Mouse (Mus musculus): ENCODE results near the gene Cnpy2. TPM values are rescaled to one million over a fixed set of nuclear protein-coding genes. Genes with fewer than 3 reads are reported as not detected.

The Cnpy2 gene
- total and polyA plus RNA-seq, 3 experiments: 20.1 to 204 (median 180) TPM

DNA sequence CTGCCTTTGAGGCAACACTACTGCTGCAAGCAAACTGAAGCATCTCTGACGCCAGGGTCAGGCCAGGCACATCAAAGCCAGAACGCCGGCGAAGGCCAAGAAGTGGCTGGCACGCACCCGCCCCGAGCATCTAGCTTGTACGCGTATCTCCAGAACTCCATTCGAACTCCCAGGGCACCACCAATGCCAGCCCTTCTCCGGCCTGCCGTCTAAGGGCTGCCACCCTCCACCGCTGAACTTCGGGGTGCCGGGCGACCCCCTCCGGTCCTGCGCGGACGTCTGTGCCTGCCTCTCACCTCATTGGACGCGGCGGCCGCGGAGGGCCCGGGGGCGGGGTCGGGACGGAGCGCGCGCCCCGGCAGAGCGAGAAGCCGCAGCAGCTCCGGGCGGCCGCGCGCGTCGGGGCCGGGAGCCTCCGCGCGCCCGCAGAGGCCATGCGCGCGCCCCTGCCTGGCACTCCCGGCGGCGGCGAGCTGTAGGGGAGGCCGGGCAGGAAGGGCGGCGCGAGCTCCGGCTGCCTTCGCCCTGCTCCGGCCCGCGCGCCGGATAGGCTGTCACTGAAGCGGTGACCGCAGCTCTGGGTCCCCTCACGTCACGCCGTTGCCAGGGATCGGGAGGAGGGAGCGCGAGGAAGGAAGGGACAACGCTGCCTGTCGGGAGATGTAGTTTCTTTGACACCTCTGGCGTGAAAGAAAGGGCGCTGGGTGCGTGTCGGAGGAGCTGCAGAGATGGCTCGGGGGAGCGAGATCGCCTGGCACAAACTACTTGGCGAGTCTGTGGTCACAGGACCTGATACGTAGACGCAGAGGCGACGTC, 46.4 kb downstream of the Cnpy2 start, which contains the start of gene Coq10a:
TSS of gene Coq10a (minus strand) at position 596 of the 816 bp plus-strand sequence.
- peak; percentile 96 for DNase-seq

DNA sequence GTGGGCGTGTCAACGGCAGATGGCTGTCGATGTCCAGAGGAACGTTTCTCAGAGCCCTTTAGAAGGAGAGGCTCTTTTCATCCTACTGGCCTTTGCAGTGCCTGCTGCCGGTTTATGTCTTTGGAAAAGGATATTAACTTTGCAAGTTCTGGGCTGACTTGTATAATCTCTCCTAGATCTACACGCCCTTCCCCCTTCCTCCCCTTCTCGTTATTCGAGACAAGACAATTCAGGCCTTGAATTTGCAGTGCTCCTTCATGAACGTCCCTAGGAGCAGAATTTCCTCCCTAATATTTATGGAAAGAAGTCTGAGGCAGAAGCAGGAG, 46.9 kb downstream of the Cnpy2 start:
- DNase-seq: no peak

DNA sequence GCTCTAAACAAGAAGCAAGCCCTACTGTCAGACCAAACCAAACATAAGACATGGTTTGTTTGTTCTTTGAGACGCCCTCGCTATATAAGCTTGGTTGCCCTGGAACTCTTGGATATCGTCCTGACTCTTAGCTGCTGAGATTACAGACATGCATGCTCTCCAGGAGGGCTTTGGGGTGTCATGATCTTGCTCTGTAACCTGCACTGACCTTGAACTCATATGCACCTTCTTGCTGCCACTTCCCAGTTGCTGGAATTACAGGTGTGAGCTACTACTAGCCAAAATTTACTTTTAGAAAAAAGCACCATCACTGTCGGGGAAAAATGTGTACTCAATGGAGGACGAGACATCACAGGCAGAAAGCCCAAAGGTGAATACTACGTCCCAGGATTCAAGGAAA, 47.3 kb downstream of the Cnpy2 start:
- DNase-seq: no peak

DNA sequence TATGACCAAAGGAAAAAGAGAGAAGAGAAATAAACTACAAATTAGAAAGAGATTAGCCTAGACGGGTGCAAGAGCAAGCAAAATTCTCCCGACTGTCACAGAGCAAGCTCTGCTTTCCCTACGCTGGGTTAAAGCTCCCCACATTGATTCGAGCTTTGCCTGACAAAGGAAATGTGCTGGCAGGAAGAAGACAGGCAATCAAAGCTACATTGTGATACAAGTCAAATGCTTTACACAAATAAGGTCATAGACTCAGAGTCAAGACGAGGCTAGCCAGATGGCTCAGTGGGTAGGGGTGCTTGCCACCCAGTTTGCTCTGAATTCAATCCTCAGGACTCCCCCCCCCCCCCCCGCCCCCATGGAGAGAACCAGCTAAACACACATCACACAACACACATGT, 47.8 kb downstream of the Cnpy2 start:
- no peak for DNase-seq

GRCm38 (mm10) chr10:128370601-128371000, 48.3 kb downstream of the Cnpy2 start:
- no peak for DNase-seq

- no peak for DNase-seq
These were observed 49.9 kb downstream of the Cnpy2 start for GRCm38 (mm10) chr10:128372142-128372541.

GRCm38 (mm10) chr10:128372989-128373748, 50.9 kb downstream of the Cnpy2 start:
- DNase-seq: no peak

DNA sequence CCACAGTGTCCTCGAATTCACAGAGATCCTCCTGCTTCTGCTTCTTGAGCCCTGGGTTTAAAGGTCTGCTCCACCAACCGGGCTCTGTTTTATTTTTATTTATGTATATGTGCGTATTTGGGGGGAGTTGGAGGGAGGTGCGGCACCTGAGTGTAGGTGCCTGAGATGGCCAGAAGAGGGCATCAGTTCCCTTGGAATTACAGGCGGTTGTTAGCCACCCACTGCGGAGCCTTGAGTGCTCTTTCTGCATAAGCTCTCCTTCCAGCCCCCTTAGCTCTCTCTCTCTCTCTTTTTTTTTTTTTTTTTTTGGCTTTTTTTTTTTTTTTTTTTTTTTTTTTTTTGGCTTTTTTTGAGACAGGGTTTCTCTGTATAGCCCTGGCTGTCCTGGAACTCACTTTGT, 52.1 kb downstream of the Cnpy2 start:
- DNase-seq: no peak

- DNase-seq: no peak
These were observed 53.8 kb downstream of the Cnpy2 start for GRCm38 (mm10) chr10:128376099-128376454.

DNA sequence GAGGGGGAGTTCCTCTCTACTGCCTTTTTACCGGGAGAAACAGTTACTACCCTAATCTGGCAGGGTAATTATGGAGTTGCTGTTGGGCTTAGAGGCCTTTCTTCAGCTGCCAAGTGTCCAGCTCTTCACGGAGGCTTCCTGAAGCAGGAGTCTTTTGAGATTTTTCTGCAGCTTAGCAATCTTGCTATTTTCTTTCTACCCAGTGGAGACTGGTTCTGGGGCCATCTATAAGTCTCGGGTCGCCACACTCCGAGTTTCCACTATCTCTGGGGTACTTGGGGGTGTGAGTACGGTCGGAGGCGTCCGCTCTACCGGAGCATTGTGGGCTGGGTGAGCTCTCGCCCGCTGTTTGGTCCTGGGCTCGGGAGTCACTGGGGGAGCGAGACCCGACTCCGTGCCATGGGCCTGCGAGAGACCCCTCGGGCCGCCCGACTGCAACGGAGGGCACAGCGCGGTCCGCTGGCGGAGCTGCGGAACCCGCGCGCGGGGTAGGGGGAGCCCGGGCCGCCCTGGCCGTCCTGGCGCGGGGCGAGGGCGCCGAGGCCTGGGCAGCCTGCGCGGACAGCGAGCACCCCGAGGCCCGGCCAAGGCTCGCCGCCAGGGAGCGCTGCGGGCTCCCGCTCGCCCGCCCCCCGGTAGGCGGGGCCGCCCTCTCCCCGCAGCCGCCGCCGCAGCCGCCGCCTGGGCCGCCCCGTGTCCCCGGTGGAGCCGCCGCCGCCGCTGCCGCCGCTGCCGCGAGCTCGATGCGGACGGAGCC, 54.4 kb downstream of the Cnpy2 start, which contains the start of gene Ankrd52:
TSS of gene Ankrd52 (plus strand) at position 661 of the 757 bp plus-strand sequence.
- DNase-seq: peak; percentile 94

Other genes starting within 250 kb of the Cnpy2 start
- gene Atp5b, start 239.2 kb upstream of the Cnpy2 start, total RNA-seq (2021): 1,000 to 10,000 TPM; 2,694 to 3,346 TPM
- gene Atp5b, start 239.2 kb upstream of the Cnpy2 start, polyA plus RNA-seq (2012; rRNA removed): 7,039 and 9,498 TPM in 2 replicates
- gene Baz2a, start 230.9 kb upstream of the Cnpy2 start, total RNA-seq (2021): 10 to 100 TPM; 40.8 to 49.6 TPM
- 24.5 and 31.6 TPM in 2 replicates for gene Baz2a, start 230.9 kb upstream of the Cnpy2 start, polyA plus RNA-seq (2012; rRNA removed)
- 100 to 1,000 TPM in 1 of 2 experiments, 10 to 100 TPM in 1; 99.3 to 124 TPM for gene Rbms2, start 142.2 kb upstream of the Cnpy2 start, total RNA-seq (2021)
- 118 and 130 TPM in 2 replicates for gene Rbms2, start 142.2 kb upstream of the Cnpy2 start, polyA plus RNA-seq (2012; rRNA removed)
- gene Gls2, start 128.0 kb upstream of the Cnpy2 start, total RNA-seq (2021): 1 to 10 TPM; 2.5 to 3.7 TPM
- gene Gls2, start 128.0 kb upstream of the Cnpy2 start, polyA plus RNA-seq (2012; rRNA removed): 3.8 and 7.5 TPM in 2 replicates
- gene Spryd4, start 110.7 kb upstream of the Cnpy2 start, total RNA-seq (2021): 10 to 100 TPM; 14.3 to 17.0 TPM
- gene Spryd4, start 110.7 kb upstream of the Cnpy2 start, polyA plus RNA-seq (2012; rRNA removed): 5.8 and 7.4 TPM in 2 replicates
- not detected for gene Mip, start 96.6 kb upstream of the Cnpy2 start, total RNA-seq (2021)
- not detected in 2 replicates for gene Mip, start 96.6 kb upstream of the Cnpy2 start, polyA plus RNA-seq (2012; rRNA removed)
- 1 to 10 TPM; 4.8 to 7.2 TPM for gene Timeless, start 90.4 kb upstream of the Cnpy2 start, total RNA-seq (2021)
- 1.9 and 2.8 TPM in 2 replicates for gene Timeless, start 90.4 kb upstream of the Cnpy2 start, polyA plus RNA-seq (2012; rRNA removed)
- gene Apon, start 68.4 kb upstream of the Cnpy2 start, total RNA-seq (2021): 1 to 10 TPM in 1 of 2 experiments, not detected in 1; 1.5 TPM
- gene Apon, start 68.4 kb upstream of the Cnpy2 start, polyA plus RNA-seq (2012; rRNA removed): 0.10 and 0.40 TPM in 2 replicates
- gene Apof, start 53.8 kb upstream of the Cnpy2 start, total RNA-seq (2021): 10 to 100 TPM in 1 of 2 experiments, under 1 TPM in 1; 0.76 to 19.1 TPM
- 11.0 and 25.2 TPM in 2 replicates for gene Apof, start 53.8 kb upstream of the Cnpy2 start, polyA plus RNA-seq (2012; rRNA removed)
- gene Stat2, start 51.9 kb upstream of the Cnpy2 start, total RNA-seq (2021): 10 to 100 TPM; 24.0 to 33.5 TPM
- gene Stat2, start 51.9 kb upstream of the Cnpy2 start, polyA plus RNA-seq (2012; rRNA removed): 37.3 and 39.2 TPM in 2 replicates
- not detected for gene Il23a, start 23.7 kb upstream of the Cnpy2 start, total RNA-seq (2021)
- gene Il23a, start 23.7 kb upstream of the Cnpy2 start, polyA plus RNA-seq (2012; rRNA removed): not detected in 2 replicates
- gene Pan2, start 19.1 kb upstream of the Cnpy2 start, total RNA-seq (2021): 10 to 100 TPM; 13.8 to 18.3 TPM
- gene Pan2, start 19.1 kb upstream of the Cnpy2 start, polyA plus RNA-seq (2012; rRNA removed): 17.2 and 20.4 TPM in 2 replicates
- 100 to 1,000 TPM; 391 to 444 TPM for gene Cs, start 15.3 kb downstream of the Cnpy2 start, total RNA-seq (2021)
- gene Cs, start 15.3 kb downstream of the Cnpy2 start, polyA plus RNA-seq (2012; rRNA removed): 315 and 332 TPM in 2 replicates
- 10 to 100 TPM; 72.2 to 77.1 TPM for gene Coq10a, start 46.5 kb downstream of the Cnpy2 start, total RNA-seq (2021)
- 44.2 and 116 TPM in 2 replicates for gene Coq10a, start 46.5 kb downstream of the Cnpy2 start, polyA plus RNA-seq (2012; rRNA removed)
- gene Ankrd52, start 54.7 kb downstream of the Cnpy2 start, total RNA-seq (2021): 10 to 100 TPM; 48.3 to 59.3 TPM
- gene Ankrd52, start 54.7 kb downstream of the Cnpy2 start, polyA plus RNA-seq (2012; rRNA removed): 44.2 and 53.1 TPM in 2 replicates
- gene Slc39a5, start 78.8 kb downstream of the Cnpy2 start, total RNA-seq (2021): not detected
- not detected in 2 replicates for gene Slc39a5, start 78.8 kb downstream of the Cnpy2 start, polyA plus RNA-seq (2012; rRNA removed)
- gene Nabp2, start 89.0 kb downstream of the Cnpy2 start, total RNA-seq (2021): 10 to 100 TPM; 79.3 to 93.8 TPM
- gene Nabp2, start 89.0 kb downstream of the Cnpy2 start, polyA plus RNA-seq (2012; rRNA removed): 21.3 and 22.2 TPM in 2 replicates
- 10 to 100 TPM; 39.1 to 41.7 TPM for gene Rnf41, start 89.2 kb downstream of the Cnpy2 start, total RNA-seq (2021)
- gene Rnf41, start 89.2 kb downstream of the Cnpy2 start, polyA plus RNA-seq (2012; rRNA removed): 24.4 and 28.4 TPM in 2 replicates
- 100 to 1,000 TPM; 120 to 128 TPM for gene Smarcc2, start 136.8 kb downstream of the Cnpy2 start, total RNA-seq (2021)
- gene Smarcc2, start 136.8 kb downstream of the Cnpy2 start, polyA plus RNA-seq (2012; rRNA removed): 129 and 130 TPM in 2 replicates
- 100 to 1,000 TPM; 786 to 985 TPM for gene Myl6, start 171.7 kb downstream of the Cnpy2 start, total RNA-seq (2021)
- 324 and 445 TPM in 2 replicates for gene Myl6, start 171.7 kb downstream of the Cnpy2 start, polyA plus RNA-seq (2012; rRNA removed)
- gene Myl6b, start 176.2 kb downstream of the Cnpy2 start, total RNA-seq (2021): 1 to 10 TPM; 6.2 to 8.3 TPM
- gene Myl6b, start 176.2 kb downstream of the Cnpy2 start, polyA plus RNA-seq (2012; rRNA removed): 5.1 and 5.7 TPM in 2 replicates
- 10 to 100 TPM; 26.1 to 32.6 TPM for gene Esyt1, start 203.4 kb downstream of the Cnpy2 start, total RNA-seq (2021)
- 52.8 and 59.6 TPM in 2 replicates for gene Esyt1, start 203.4 kb downstream of the Cnpy2 start, polyA plus RNA-seq (2012; rRNA removed)
- gene Zc3h10, start 225.3 kb downstream of the Cnpy2 start, total RNA-seq (2021): 10 to 100 TPM; 11.7 to 12.3 TPM
- gene Zc3h10, start 225.3 kb downstream of the Cnpy2 start, polyA plus RNA-seq (2012; rRNA removed): 16.0 and 16.3 TPM in 2 replicates
- 1,000 to 10,000 TPM; 3,028 to 3,144 TPM for gene Rpl41, start 226.8 kb downstream of the Cnpy2 start, total RNA-seq (2021)
- gene Rpl41, start 226.8 kb downstream of the Cnpy2 start, polyA plus RNA-seq (2012; rRNA removed): 1,154 and 1,178 TPM in 2 replicates
- 10 to 100 TPM; 79.7 to 88.2 TPM for gene Pa2g4, start 243.5 kb downstream of the Cnpy2 start, total RNA-seq (2021)
- 6.4 and 8.6 TPM in 2 replicates for gene Pa2g4, start 243.5 kb downstream of the Cnpy2 start, polyA plus RNA-seq (2012; rRNA removed)

All from adrenal gland, adult 2 months (tissue).